Mouse (Mus musculus): ENCODE results near the gene Flot1.
A peak's percentile ranks its signal among the peaks of the same experiment; 100 is the strongest.
"Not testable (repeated sequence)": the region's sequence is repeated elsewhere in the genome, so short reads cannot be mapped to it uniquely, and the experiment has no call there.

The Flot1 gene

DNA sequence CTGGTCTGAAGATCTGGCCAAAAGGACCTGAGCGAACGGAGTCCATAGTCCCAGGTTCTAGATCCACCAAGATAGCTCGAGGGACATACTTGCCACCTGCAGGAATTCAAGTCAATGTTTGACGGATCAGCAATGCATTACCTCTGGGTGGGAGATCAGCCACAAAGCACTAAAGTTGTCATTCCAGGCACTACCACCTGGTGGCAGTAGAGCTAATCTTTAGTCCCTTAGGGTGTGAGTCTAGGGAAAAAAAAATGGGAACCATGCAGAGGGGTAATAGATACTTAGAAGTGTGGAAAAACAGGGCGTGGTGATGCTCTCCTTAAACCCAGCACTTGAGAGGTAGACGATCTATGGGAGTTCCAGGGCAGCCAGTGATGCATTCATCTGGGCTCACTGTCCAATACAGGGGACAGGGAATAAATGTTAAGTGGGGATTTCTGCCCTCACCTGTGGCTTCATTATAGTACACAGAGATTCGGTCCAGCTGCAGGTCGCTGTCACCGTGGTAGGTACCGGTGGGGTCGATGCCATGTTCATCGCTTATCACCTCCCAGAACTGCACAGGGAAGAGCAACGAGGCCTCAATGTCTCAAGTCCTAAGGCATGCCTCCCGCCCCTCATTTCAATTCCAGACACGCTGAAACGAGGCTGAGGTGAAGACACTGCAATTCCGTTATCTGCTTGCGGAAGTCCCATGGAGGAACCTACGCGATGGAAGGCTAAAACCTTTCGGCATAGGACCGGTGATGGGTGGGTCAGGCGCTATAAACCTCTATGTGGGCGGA lies 13.3 kb downstream of the Flot1 start:
- peak; percentile 10; the same call in 1 of the 2 replicates for ATAC-seq (ENCODE audit: low TSS enrichment)

- ATAC-seq (ENCODE audit: low TSS enrichment) = no peak
Observed at GRCm38 (mm10) chr17:35836991-35837422, 14.0 kb downstream of the Flot1 start.

DNA sequence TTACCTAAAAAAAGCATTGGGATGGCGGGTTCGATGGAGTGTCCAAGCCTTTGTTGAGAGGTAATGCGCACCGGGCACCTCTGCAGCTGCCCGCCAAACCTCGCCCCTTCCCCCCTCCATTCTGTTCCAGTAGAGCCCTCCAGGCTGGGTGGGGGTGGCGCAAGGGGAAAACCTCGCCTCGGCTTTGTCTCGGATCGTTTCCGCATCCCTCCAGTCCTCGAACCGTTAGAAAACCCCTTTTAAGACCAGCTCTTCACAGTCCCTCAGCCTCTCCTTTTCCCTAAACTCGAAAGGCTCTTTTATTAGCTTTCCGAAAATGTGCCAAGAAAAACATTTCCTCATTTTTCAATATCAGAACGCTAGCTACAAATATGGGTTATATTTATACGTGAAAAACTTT lies 14.5 kb downstream of the Flot1 start:
- no peak for ATAC-seq (ENCODE audit: low TSS enrichment)

- peak; percentile 53 for ATAC-seq (ENCODE audit: low TSS enrichment)
Observed at GRCm38 (mm10) chr17:35838122-35838544, 15.1 kb downstream of the Flot1 start, which contains the start of gene Tubb5. Gene Tubb5 (minus strand): TSS chr17:35838306.

DNA sequence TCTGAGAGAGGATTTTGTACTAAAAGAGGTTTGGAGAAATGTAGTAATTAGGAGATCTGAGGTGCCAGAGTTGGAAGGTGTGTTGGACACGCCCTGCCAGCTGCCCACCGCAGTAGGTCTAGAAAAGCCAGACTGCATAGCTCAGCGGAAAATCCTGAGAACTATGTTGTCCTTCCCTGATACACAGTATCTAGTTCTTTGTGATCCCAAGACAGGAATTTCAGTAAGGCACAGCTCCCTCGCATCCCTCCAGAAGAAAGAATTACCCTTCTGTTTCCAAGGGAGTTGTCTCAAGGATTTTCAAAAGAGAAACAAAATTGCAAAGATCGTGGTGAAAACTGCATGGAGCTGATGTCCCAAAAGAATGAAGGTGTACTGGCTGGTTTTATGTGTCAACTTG lies 15.5 kb downstream of the Flot1 start:
- ATAC-seq (ENCODE audit: low TSS enrichment) = no peak

DNA sequence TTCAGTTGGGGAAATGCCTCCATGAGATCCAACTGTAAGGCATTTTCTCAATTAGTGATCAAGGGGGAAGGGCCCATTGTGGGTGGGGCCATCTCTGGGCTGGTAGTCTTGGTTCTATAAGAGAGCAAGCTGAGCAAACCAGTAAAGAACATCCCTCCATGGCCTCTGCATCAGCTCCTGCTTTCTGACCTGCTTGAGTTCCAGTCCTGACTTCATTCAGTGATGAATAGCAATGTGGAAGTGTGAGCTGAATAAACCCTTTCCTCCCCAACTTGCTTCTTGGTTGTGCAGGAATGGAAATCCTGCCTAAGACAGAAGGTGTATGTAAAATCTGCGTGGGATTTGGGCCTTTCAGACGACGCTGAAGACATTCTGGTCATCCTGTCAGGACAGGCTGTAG lies 16.0 kb downstream of the Flot1 start:
- ATAC-seq (ENCODE audit: low TSS enrichment) = not testable (repeated sequence)

GRCm38 (mm10) chr17:35840561-35840960 lies 17.5 kb downstream of the Flot1 start:
- ATAC-seq (ENCODE audit: low TSS enrichment) = no peak

DNA sequence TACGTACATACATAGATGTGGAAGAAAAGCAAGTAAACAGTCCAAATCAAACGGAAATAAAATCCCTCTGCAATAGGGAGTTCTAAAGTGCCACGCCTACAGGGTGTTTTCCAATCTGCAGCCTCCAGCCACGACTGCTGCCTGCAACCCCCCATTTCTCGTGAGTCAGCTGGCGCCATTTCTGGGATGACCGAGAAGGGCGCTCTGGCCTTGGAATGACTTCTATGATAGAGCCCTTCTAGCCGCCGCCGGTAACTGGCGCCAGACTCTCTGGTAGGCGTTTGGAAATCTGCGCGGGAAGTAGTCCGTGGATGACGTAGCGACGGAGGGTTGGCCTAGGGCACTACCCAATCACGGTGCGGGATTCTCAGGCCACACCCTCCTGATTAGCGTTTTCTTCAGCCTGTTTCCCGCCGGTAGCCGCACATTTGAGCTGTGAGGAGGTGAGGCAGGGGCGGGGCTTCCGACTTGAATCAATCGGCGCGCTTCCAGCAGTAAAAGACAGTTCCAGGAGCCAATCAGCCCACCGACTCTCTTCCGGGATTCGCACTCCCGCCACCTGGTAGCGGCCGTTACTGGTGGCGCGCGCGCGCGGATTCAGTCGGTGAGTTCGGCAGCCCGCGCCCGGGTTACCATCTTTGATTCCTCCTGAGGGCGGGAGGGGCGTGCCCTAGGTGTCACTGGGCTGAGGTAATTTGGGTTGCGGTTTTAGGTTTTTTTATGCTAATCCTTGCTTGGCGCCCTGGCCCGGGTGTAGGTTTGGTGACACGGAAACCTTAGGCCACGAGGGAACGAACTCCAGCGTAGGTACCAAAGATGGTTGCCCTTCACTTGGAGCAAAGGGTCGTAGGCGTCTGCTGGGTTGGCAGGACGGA lies 18.3 kb downstream of the Flot1 start, which contains the start of gene Mdc1:
TSS of gene Mdc1 (plus strand) at position 440 of the 875 bp plus-strand sequence.
- ATAC-seq (ENCODE audit: low TSS enrichment) = peak; percentile 83

DNA sequence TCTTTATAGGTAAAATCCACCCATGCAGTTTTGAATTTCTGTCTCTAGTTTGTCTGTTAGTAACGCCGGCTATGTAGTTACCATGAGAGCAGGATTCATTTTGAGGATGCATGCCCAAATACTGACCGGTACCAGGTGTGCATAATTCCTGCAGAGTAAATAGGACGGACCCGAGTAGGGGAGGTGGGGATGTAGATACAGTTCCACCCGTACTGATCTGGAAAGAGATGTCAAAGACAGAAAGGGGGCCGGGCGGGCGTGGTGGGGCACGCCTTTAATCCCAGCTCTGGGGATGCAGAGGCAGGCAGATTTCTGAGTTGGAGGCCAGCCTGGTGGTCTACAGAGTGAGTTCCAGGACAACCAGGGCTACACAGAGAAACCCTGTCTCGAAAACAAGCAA lies 19.0 kb downstream of the Flot1 start:
- no peak for ATAC-seq (ENCODE audit: low TSS enrichment)

GRCm38 (mm10) chr17:35843514-35843913 lies 20.5 kb downstream of the Flot1 start:
- no peak for ATAC-seq (ENCODE audit: low TSS enrichment)

- ATAC-seq (ENCODE audit: low TSS enrichment) = peak; percentile 94
Observed at GRCm38 (mm10) chr17:35848112-35848511, 25.1 kb downstream of the Flot1 start.

DNA sequence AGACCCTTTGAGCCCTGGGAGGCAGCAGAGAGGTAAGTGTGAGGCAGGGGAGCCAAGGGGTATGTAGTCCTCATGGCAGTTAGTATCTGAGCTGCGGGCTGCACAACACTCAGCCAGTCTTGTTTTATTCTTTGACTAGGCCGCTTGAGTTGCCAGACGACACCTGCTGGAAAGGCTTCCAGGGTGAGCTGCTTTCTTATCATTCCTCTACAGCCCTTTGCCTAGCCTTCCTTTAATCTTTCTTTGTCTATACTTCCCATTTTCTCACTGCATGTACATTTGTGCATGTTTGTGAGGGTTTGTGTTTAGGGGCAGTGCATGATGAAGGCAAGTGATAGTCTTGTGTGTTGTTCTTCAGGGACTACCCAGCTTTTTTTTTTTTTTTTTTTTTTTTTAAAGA lies 27.9 kb downstream of the Flot1 start:
- no peak for ATAC-seq (ENCODE audit: low TSS enrichment)

- ATAC-seq (ENCODE audit: low TSS enrichment) = no peak
Observed at GRCm38 (mm10) chr17:35859371-35859770, 36.3 kb downstream of the Flot1 start.

DNA sequence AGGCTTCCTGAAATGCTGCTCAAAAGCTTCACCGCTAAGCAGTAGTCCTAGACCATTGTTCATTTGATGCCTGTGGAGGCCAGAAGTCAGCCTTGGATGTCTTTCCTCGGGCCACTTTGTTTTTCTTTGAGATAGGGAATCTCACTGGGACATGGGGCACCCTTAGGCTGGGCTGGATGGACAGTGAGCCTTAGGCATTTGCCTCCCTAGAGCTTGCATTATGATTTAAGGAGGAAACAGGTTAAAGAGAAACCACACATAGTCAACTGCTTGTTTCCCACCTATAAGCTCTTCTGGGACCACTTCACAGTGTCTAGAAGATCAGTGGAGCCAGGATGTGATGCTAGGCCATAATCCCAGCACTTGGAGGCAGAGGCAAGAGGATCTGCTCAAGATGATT lies 36.8 kb downstream of the Flot1 start:
- no peak for ATAC-seq (ENCODE audit: low TSS enrichment)

- peak; percentile 5; the same call in 1 of the 2 replicates for ATAC-seq (ENCODE audit: low TSS enrichment)
Observed at GRCm38 (mm10) chr17:35860831-35861197, 37.8 kb downstream of the Flot1 start.

GRCm38 (mm10) chr17:35861198-35861857 lies 38.3 kb downstream of the Flot1 start, which contains the start of gene Nrm:
Gene Nrm (plus strand): TSS chr17:35861318.
- peak; percentile 96 for ATAC-seq (ENCODE audit: low TSS enrichment)

- no peak for ATAC-seq (ENCODE audit: low TSS enrichment)
Observed at GRCm38 (mm10) chr17:35864832-35865353, 41.9 kb downstream of the Flot1 start.

GRCm38 (mm10) chr17:35865481-35866280 lies 42.7 kb downstream of the Flot1 start, which contains the start of gene Ppp1r18:
Gene Ppp1r18 (plus strand): TSS chr17:35865593.
- ATAC-seq (ENCODE audit: low TSS enrichment) = no peak

- ATAC-seq (ENCODE audit: low TSS enrichment) = no peak
Observed at GRCm38 (mm10) chr17:35866281-35866831, 43.3 kb downstream of the Flot1 start.

Measured in frontal cortex, adult (tissue).